Mouse (Mus musculus) lung, postnatal 25 days (tissue): Measurements from ENCODE around the gene Serpinb1c.
"Not testable (repeated sequence)": the region's sequence is repeated elsewhere in the genome, so short reads cannot be mapped to it uniquely, and the experiment has no call there.

Source experiments
- DNase-seq: peaks from one replicate; pipeline ENCODE4 v3.0.0; 2022; ENCODE audit warnings: low spot score

Gene Serpinb1c

GRCm38 (mm10) chr13:32866484-32866883 lies 31.5 kb downstream of the Serpinb1c start:
- DNase-seq, result peak; percentile 69

- DNase-seq, result no peak
Measured at GRCm38 (mm10) chr13:32865591-32865990, 32.4 kb downstream of the Serpinb1c start.

GRCm38 (mm10) chr13:32864529-32864928 lies 33.5 kb downstream of the Serpinb1c start:
- not testable (repeated sequence) for DNase-seq

- DNase-seq, result no peak
Measured at GRCm38 (mm10) chr13:32863456-32863855, 34.6 kb downstream of the Serpinb1c start.

GRCm38 (mm10) chr13:32860821-32861220 lies 37.2 kb downstream of the Serpinb1c start:
- DNase-seq, result no peak

GRCm38 (mm10) chr13:32853073-32853472 lies 44.9 kb downstream of the Serpinb1c start:
- no peak for DNase-seq

- DNase-seq, result no peak
Measured at GRCm38 (mm10) chr13:32852539-32852938, 45.5 kb downstream of the Serpinb1c start.

GRCm38 (mm10) chr13:32851967-32852366 lies 46.0 kb downstream of the Serpinb1c start:
- peak; percentile 53 for DNase-seq

GRCm38 (mm10) chr13:32850668-32851404 lies 47.2 kb downstream of the Serpinb1c start, which contains the start of gene Serpinb1a:
Gene Serpinb1a (minus strand): TSS chr13:32851185.
- DNase-seq, result peak; percentile 86

GRCm38 (mm10) chr13:32850156-32850555 lies 47.9 kb downstream of the Serpinb1c start:
- DNase-seq, result no peak

GRCm38 (mm10) chr13:32849531-32850123 lies 48.4 kb downstream of the Serpinb1c start:
- no peak for DNase-seq

GRCm38 (mm10) chr13:32849092-32849491 lies 48.9 kb downstream of the Serpinb1c start:
- peak; percentile 23 for DNase-seq

- DNase-seq, result no peak
Measured at GRCm38 (mm10) chr13:32846221-32846620, 51.8 kb downstream of the Serpinb1c start.

GRCm38 (mm10) chr13:32841349-32841748 lies 56.7 kb downstream of the Serpinb1c start:
- no peak for DNase-seq

- no peak for DNase-seq
Measured at GRCm38 (mm10) chr13:32839314-32839713, 58.7 kb downstream of the Serpinb1c start.

- DNase-seq, result no peak
Measured at GRCm38 (mm10) chr13:32834513-32834912, 63.5 kb downstream of the Serpinb1c start.

- DNase-seq, result no peak
Measured at GRCm38 (mm10) chr13:32833237-32833636, 64.8 kb downstream of the Serpinb1c start.

GRCm38 (mm10) chr13:32832776-32833175 lies 65.2 kb downstream of the Serpinb1c start:
- no peak for DNase-seq

- DNase-seq, result peak; percentile 64
Measured at GRCm38 (mm10) chr13:32831505-32832273, 66.3 kb downstream of the Serpinb1c start.
